Mouse (Mus musculus) lung, embryonic 16.5 days (tissue): ENCODE data around the gene Dennd1b. TPM values are rescaled to one million over a fixed set of nuclear protein-coding genes. Genes with fewer than 3 reads are reported as not detected.

ENCODE experiments used
- ATAC-seq: fragments of 200-750 bp; cut with Nextera tagmentation; 2 replicates; pipeline ENCODE4 v1.8.0; 2017; ENCODE audit warnings: low read depth, mild to moderate bottlenecking, moderate library complexity
- H3K27ac ChIP-seq: fragments of 300-500 bp; sonication (generic); 2 replicates; pipeline ENCODE4 v1.5.1; 2014; ENCODE audit warnings: mild to moderate bottlenecking, control low read depth, low read length
- H3K27me3 ChIP-seq: fragments of 300-500 bp; sonication (generic); 2 replicates; pipeline ENCODE4 v1.6.1; 2014; ENCODE audit warnings: low read depth, low read length, mixed read lengths; ENCODE audit not compliant: control insufficient read depth, insufficient read depth
- H3K36me3 ChIP-seq: fragments of 300-500 bp; sonication (generic); 2 replicates; pipeline ENCODE4 v1.6.1; 2014; ENCODE audit warnings: low read length; ENCODE audit not compliant: control insufficient read depth, insufficient read depth
- H3K4me1 ChIP-seq: fragments of 300-500 bp; sonication (generic); replicated peaks from 2 replicates; pipeline ENCODE4 v1.6.1; 2014; ENCODE audit warnings: low read length, mixed read lengths; ENCODE audit not compliant: control insufficient read depth, insufficient read depth
- H3K4me2 ChIP-seq: fragments of 300-500 bp; sonication (generic); 2 replicates; pipeline ENCODE4 v1.6.1; 2014; ENCODE audit warnings: low read depth, low read length, control low read depth
- H3K4me3 ChIP-seq: fragments of 300-500 bp; sonication (generic); 2 replicates; pipeline ENCODE4 v1.5.1; 2014; ENCODE audit warnings: mild to moderate bottlenecking, low read length, control low read depth
- H3K9ac ChIP-seq: fragments of 300-500 bp; sonication (generic); 2 replicates; pipeline ENCODE4 v1.6.1; 2014; ENCODE audit warnings: low read length, control low read depth
- H3K9me3 ChIP-seq: fragments of 300-500 bp; sonication (generic); 2 replicates; pipeline ENCODE4 v1.6.1; 2016; ENCODE audit warnings: low read length; ENCODE audit not compliant: control insufficient read depth
- WGBS: fragments of 180-500 bp; shearing (Covaris S2); extraction: QIAGEN DNeasy Blood & Tissue Kit; methylation state at CpG from one replicate; pipeline ENCODE4 v1.1.7; 2014; 5-methylcytosine and 5-hydroxymethylcytosine counted together
- polyA plus RNA-seq: library from polyadenylated mRNA; unstranded; fragments of >200 nt; fragmentation: Nextera tagmentation; extraction: Ambion mirVana; gene quantifications from 2 replicates; pipeline ENCODE4 v1.2.1, GENCODE M21; 2015

Dennd1b gene
- polyA plus RNA-seq, 1 experiment from 2014 or later, result 9.1 TPM

DNA sequence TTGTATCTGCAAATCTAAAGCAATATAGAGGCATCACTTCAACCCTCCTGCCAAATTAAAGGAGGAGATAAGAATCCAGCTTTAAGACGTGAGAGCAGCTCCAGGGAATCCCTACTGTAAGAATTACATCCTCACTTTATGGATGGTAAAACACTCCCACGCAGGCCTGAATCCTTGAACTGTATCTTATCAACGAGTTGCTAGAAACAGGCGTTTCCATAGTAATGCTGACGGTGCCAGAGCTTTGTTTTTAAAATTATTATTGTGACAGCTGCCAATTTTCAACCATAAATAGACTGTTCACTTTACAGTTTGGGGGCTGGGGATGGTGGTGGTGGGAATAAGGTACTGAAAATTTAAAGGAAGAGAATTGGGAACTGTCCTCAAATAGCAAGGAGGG lies 239.8 kb downstream of the Dennd1b start:
- WGBS, result 29% methylated on average over 5 of the region's 5 CpGs
- no peak overlapping the region for H3K27ac ChIP-seq
- H3K36me3 ChIP-seq, result no peaks in the 10 kb centered on the region
- no peak overlapping the region for H3K4me3 ChIP-seq
- H3K4me2 ChIP-seq, result no peak overlapping the region
- peaks cover 9% of the 10 kb centered on the region; the same call in 1 of the 2 replicates for H3K4me1 ChIP-seq
- 0 out of 2 replicates have a peak, but pooled peaks have one; percentile 15 for ATAC-seq
- no peaks in the 10 kb centered on the region for H3K9me3 ChIP-seq
- H3K27me3 ChIP-seq, result no peaks in the 10 kb centered on the region
- H3K9ac ChIP-seq, result no peak overlapping the region

GRCm38 (mm10) chr1:139206259-139206658 lies 243.0 kb downstream of the Dennd1b start:
- H3K27ac ChIP-seq, result no peak overlapping the region
- H3K36me3 ChIP-seq, result no peaks in the 10 kb centered on the region
- ATAC-seq, result no peak
- no peak overlapping the region for H3K4me2 ChIP-seq
- no peak overlapping the region for H3K9ac ChIP-seq
- no peak overlapping the region for H3K4me3 ChIP-seq
- no peaks in the 10 kb centered on the region for H3K27me3 ChIP-seq
- no peaks in the 10 kb centered on the region for H3K9me3 ChIP-seq
- WGBS, result 55% methylated on average over 4 of the region's 4 CpGs
- peaks cover 12% of the 10 kb centered on the region for H3K4me1 ChIP-seq

DNA sequence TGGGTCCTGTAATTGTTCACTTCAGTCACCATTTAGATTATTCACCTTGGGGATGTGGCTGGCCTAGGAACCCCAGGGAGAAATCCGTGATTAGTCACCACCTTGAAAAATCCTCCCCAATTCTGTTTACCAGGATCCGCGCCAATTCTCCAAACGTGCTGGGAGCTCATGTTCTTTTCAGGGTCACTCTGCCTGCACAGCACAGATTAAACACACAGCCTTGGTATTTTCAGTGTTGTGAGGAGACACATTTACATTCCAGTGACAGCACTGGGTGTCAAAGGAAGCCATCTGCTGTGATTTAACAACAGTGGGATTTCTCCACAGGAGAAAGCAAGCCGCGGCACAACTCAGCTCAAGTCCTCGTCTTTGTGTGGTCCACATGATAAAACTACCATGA lies 246.6 kb downstream of the Dennd1b start:
- H3K27me3 ChIP-seq, result no peaks in the 10 kb centered on the region
- H3K27ac ChIP-seq, result peak overlapping the region; percentile 36; the same call in 1 of the 2 replicates
- peak; percentile 85 for ATAC-seq
- peaks cover 6% of the 10 kb centered on the region; the same call in 1 of the 2 replicates for H3K4me1 ChIP-seq
- H3K4me3 ChIP-seq, result no peak overlapping the region
- H3K36me3 ChIP-seq, result no peaks in the 10 kb centered on the region
- H3K9me3 ChIP-seq, result no peaks in the 10 kb centered on the region
- no peak overlapping the region for H3K9ac ChIP-seq
- 20% methylated on average over 7 of the region's 7 CpGs for WGBS
- no peak overlapping the region for H3K4me2 ChIP-seq

- ATAC-seq, result no peak
- Histone ChIP-seq H3K9me3 (no peaks in the 10 kb centered on the region), H3K27ac (no peak overlapping the region), H3K9ac (no peak overlapping the region), H3K4me3 (no peak overlapping the region), H3K4me2 (no peak overlapping the region), H3K27me3 (no peaks in the 10 kb centered on the region), H3K4me1 (peaks cover 6% of the 10 kb centered on the region; the same call in 1 of the 2 replicates), H3K36me3 (no peaks in the 10 kb centered on the region)
- 54% methylated on average over 4 of the region's 4 CpGs for whole genome bisulfite sequencing
These were observed 247.3 kb downstream of the Dennd1b start for GRCm38 (mm10) chr1:139210505-139210904.

DNA sequence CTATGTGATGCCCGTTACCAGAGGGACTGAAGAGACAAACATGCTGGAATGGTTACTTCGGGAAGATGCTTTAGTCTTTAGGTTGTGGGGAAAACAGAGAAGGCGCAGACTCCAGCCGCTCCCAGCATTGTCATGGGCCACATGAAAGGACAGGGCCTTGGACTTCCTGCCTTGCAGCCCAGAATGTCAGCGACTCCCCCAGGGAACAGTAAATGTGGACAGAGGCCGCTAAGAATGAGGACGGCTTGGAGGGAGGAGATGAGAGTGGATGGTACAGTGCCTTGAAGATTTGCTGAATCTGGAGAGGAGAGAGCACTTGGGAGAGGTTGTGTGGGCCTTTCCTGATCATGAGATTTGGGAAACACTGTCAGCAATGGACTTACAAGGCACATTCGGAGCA lies 252.1 kb downstream of the Dennd1b start:
- 68% methylated on average over 8 of the region's 8 CpGs for WGBS
- H3K9me3 ChIP-seq, result no peaks in the 10 kb centered on the region
- H3K27ac ChIP-seq, result no peak overlapping the region
- no peaks in the 10 kb centered on the region for H3K36me3 ChIP-seq
- H3K27me3 ChIP-seq, result no peaks in the 10 kb centered on the region
- no peak for ATAC-seq
- peaks cover 3% of the 10 kb centered on the region; the same call in 1 of the 2 replicates for H3K4me1 ChIP-seq
- no peak overlapping the region for H3K9ac ChIP-seq
- H3K4me3 ChIP-seq, result no peak overlapping the region
- H3K4me2 ChIP-seq, result no peak overlapping the region

DNA sequence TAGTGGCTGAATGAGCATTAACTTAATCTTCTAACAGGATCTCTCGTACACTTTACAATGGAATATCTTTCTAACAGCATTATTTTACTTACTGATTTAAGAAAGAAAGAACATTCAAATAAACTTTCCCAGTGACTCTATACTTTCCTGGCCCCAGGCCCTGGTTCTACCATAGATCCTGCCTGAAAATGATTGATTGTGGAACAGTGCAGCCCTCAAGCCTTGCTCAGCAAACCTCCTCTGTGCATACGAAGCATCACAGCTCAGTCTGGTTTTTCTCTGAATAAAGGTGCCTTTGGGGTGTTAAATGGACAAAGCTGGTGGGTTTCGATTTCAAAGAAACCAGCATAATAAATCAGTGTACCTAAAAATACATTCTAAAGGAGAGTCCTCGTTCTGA lies 260.6 kb downstream of the Dennd1b start:
- no peak overlapping the region for H3K27ac ChIP-seq
- ATAC-seq, result no peak
- 69% methylated on average over 4 of the region's 4 CpGs for WGBS

DNA sequence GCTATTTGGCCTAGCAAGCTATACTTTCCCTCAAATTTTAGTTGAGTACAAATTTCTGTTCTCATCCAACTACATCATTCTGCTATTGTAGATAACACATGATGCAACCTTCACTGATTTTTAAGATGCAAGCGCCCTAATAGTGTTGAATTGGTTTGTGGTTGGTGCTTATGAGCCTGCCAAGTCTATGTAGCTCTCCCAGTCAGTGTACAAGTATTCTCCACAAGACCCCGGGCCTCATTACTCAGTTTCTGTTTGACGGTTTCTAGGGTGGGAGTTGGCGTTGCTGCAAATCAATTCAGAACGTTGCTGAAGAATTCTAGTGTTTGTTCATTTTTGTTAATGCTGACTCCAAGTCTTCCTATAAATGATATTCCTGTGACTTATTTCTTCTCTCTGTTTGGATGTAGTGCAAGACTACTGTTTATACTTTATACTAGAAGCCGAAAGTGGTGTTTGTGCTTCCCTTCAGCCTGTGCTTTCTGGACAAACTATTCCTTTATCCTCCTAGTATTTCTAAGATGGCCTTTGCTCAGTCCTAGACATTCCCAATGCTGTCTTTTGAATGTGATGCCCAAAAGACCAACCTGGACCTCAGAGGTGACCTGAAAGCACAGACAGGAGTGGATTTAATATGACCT lies 261.2 kb downstream of the Dennd1b start:
- H3K4me2 ChIP-seq, result no peak overlapping the region
- H3K27me3 ChIP-seq, result no peaks in the 10 kb centered on the region
- no peaks in the 10 kb centered on the region for H3K9me3 ChIP-seq
- no peak for ATAC-seq
- no peaks in the 10 kb centered on the region for H3K4me1 ChIP-seq
- no peak overlapping the region for H3K27ac ChIP-seq
- no peak overlapping the region for H3K4me3 ChIP-seq
- H3K36me3 ChIP-seq, result no peaks in the 10 kb centered on the region
- H3K9ac ChIP-seq, result no peak overlapping the region
- WGBS, result 56% methylated on average over 6 of the region's 6 CpGs

More for the DNA sequence above, 260.6 kb downstream of the Dennd1b start:
- Histone ChIP-seq H3K9ac (no peak overlapping the region), H3K4me1 (no peaks in the 10 kb centered on the region), H3K4me2 (no peak overlapping the region), H3K27me3 (no peaks in the 10 kb centered on the region), H3K4me3 (no peak overlapping the region), H3K36me3 (no peaks in the 10 kb centered on the region), H3K9me3 (no peaks in the 10 kb centered on the region)

Other genes starting within 250 kb of the Dennd1b start
- 0.14 TPM in 1 of 2 replicates, not detected in the other for gene Lhx9, start 114.9 kb upstream of the Dennd1b start, polyA plus RNA-seq
- gene 2310009B15Rik, start 106.6 kb upstream of the Dennd1b start, polyA plus RNA-seq, result 48.1 and 53.7 TPM in 2 replicates